Mouse (Mus musculus) left cerebral cortex, adult 18-20 months (tissue): ENCODE measurements around the gene Cpsf6. TPM values are rescaled to one million over a fixed set of nuclear protein-coding genes. Genes with fewer than 3 reads are reported as not detected.
"Not testable (repeated sequence)": the region's sequence is repeated elsewhere in the genome, so short reads cannot be mapped to it uniquely, and the experiment has no call there.

Source experiments
- DNase-seq, 2 experiments: peaks; one replicate each; pipeline ENCODE4 v3.0.0; 2021 to 2022; ENCODE audit warnings: low spot score in 2 of 2, mixed read lengths in 1 of 2
- total RNA-seq, 2 experiments: library from RNA; stranded (reverse); gene quantifications; 2 replicates each; pipeline ENCODE4 v1.2.3; 2021

Cpsf6 gene
- total RNA-seq, 2 experiments from 2014 or later: 109 to 117 TPM

DNA sequence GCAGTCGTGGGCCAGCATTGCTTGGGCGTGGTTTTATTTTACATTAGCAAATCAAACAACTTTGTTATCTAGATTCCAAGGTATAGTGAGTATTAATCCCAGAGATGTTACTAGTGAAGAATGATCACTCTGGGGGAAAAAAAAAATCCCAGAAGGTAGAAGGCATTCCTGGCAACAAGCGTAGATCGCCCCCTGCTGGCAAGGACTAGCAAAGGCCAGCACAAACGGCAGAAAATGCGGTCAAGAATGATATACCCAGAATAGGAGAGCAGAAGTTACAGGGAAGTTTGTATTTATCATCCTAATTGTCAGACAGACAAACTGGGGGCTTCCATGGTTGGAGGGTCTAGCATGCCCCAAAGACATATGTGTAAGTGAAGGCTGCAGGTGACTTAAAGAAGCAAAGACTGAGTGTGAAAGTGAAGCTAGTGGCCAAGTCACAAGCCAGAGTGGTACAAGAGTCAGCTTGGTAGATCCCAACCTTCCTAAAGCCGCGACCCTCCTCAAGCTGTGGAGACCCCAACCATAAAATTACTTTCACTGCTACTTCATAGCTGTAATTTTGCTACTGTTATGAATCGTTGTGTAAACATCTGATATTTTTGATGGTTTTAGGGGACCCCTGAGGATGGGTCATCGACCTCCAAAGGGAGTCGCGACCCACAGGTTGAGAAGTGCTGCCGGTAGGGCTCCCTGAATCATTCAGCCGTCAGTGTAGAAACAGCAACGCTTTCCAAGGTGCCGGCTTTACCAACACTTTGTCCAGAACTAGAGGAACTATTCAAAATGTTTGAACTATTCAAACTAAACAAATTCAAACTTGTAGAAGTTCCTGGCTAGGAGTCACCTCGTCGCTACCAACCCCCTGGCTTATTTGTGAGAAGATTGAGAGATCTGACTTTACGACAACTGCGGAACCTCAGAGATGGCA is 22.9 kb upstream of the Cpsf6 start:
- DNase-seq: no peak

GRCm38 (mm10) chr10:117401364-117401763 is 21.5 kb upstream of the Cpsf6 start:
- DNase-seq: no peak

- DNase-seq: no peak
Observed at GRCm38 (mm10) chr10:117400246-117400954, 20.6 kb upstream of the Cpsf6 start.

- DNase-seq: no peak
Observed at GRCm38 (mm10) chr10:117399839-117400238, 20.0 kb upstream of the Cpsf6 start.

- DNase-seq: no peak
Observed at GRCm38 (mm10) chr10:117399196-117399595, 19.4 kb upstream of the Cpsf6 start.

DNA sequence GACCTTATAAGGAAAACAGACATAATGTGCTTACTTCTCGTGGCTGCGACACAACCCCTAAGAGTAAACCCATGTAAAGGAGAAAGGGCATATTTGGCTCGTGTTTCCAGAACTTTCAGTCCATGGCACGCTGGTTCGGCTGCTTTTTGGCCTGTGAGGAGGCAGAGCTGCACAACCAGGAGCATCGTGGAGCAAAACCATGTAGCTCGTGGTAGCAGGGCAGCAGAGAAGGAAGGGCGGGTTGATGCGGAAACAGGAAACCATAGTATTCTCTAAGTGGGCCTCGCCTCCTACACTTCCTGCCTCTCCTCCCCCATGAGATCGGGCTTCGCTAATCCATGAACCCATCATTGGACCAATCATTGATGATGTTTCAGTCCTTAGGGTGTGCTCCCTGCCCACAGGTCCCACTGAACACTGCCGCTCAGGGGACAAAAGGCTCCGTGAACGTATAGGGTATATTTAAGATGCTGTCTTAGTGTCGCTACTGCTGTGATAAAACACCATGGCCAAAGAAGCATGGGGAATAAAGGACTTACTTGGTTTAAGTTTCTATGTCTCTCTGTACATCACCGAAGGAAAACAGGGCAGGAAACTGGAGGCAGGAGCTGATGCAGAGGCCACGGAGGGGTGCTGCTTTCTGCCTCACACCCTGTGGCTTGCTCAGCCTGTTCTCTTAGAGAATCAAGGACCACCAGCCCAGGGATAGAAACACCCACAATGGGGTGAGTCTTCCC is 18.4 kb upstream of the Cpsf6 start:
- no peak for DNase-seq

- peak; percentile 53 to 69 for DNase-seq
Observed at GRCm38 (mm10) chr10:117397106-117397625, 17.4 kb upstream of the Cpsf6 start.

GRCm38 (mm10) chr10:117396386-117397048 is 16.7 kb upstream of the Cpsf6 start:
- DNase-seq: no peak

DNA sequence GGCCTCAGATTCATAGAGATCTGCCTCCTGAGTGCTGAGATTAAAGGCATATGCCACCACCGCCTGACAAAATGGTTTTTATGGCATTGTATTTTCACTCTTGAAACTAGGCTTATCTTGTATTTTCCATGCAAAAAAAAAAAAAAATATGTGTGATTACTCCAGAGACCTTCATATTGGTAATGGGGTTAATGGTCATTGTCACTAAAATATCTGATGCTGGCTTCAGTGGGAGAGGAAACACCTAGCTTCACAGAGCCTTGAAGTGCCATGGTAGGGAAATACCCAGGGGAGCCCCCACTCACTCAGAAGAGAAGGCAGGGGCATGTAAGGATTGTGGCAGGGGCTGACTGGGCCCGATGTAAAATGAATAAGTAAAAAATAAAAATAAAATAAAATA is 16.0 kb upstream of the Cpsf6 start:
- DNase-seq: no peak

- DNase-seq: no peak
Observed at GRCm38 (mm10) chr10:117394738-117395550, 15.1 kb upstream of the Cpsf6 start.

DNA sequence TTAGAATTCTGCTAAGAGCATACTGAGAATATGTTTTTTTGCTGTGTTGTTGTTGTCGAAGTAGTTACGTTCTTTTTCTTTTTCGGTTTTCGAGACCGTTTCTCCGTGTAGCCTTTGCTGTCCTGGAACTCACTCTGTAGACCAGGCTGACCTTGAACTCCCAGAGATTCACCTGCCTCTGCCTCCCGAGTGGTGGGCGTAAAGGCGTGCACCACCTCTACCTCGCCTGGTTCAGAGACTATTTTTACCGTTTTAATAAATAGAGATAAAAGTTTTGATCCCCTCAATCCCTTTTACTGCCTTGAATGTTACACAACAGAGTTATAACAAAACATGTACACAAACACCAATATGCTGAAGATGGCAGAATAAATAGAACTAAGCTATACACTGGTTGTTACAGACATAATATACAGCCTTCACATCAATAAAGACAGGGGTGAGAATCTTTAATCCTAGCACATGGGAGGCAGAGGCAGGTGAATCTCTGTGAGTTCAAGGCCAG is 14.1 kb upstream of the Cpsf6 start:
- no peak for DNase-seq

- no peak for DNase-seq
Observed at GRCm38 (mm10) chr10:117393196-117393890, 13.5 kb upstream of the Cpsf6 start.

GRCm38 (mm10) chr10:117392832-117393195 is 13.0 kb upstream of the Cpsf6 start:
- no peak for DNase-seq

DNA sequence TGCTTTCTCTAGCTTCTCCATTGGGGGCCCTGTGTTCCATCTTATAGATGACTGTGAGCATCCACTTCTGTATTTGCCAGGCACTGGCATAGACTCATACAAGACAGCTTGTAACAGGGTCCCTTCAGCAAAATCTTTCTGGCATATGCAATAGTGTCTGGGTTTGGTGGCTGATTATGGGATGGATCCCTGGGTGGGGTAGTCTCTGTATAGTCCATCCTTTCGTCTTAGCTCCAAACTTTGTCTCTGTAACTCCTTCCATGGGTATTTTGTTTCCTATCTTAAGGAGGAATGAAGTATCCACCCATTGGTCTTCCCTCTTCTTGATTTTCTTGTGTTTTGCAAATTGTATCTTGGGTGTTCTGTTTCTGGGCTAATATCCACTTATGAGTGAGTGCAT is 12.6 kb upstream of the Cpsf6 start:
- DNase-seq: not testable (repeated sequence)

DNA sequence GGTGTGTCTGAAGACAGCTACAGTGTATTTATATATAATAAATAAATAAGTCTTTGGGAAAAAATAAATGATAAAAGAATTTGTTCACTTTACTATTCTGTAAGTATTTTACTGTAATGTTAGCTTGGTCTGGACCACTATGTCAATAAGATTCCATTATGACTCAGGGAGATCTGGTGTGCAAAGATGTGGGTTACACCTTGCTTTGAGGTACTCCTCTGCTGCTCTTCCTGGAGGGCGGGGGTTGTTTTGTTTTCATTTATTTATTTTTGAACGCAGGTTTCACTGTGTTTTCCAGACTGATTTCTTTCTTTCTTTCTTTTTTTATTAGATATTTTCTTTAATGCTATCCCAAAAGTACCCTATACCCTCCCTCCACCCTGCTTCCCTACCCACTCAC is 12.0 kb upstream of the Cpsf6 start:
- DNase-seq: no peak

DNA sequence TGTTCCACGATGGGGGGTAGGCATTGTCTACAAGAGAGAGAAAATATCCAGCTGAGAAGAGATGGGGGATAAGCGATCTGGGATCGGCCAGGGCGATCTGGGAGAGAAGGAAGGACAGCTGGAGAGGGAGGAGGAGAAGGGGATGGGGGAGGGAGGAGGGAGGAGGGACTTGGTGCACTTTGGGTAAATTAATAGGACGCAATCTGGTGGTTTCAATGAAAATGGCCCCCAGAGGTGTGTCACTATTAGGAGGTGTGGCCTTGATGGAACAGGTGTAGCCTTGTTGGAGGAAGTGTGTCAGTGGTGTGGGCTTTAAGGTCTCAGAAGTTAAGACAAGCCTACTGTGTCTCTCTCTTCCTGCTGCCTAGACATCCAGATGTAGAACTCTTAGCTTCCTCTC is 11.2 kb upstream of the Cpsf6 start:
- DNase-seq: no peak

- no peak for DNase-seq
Observed at GRCm38 (mm10) chr10:117389904-117390875, 10.4 kb upstream of the Cpsf6 start.

- DNase-seq: no peak
Observed at GRCm38 (mm10) chr10:117389371-117389740, 9.5 kb upstream of the Cpsf6 start.
